9 mouse cellular contexts compared by ENCODE assay signal in the genomic region with DNA sequence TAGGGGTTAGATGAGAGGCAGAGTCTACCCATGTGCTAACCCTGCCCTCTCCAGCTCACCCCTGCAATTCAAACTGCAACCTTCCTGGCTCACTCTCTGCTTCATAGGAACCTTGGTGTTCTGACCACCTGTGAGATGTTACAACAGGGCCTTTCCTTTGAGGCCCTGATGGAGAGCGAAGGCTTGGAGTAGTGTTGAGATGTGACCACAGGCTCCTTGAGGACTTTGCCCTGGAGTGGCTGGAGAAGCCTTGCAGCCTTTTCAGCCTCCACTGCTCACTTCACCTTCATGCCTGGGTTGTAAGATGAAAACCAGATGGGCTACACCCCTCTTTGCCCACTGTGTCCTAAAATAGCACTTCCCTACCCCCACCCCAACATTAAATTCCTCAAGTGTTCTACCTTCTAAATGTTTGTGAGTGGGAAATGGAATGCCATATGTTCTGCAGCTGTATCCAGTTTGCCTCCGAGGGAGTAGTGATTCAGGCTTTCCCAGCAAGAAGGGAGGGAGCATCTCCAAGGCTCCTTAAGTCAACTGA. TPM values are rescaled to one million over a fixed set of nuclear protein-coding genes. Genes with fewer than 3 reads are reported as not detected.
A peak's percentile ranks its signal among the peaks of the same experiment; 100 is the strongest.
DNase-seq lines count a peak whose midpoint lies in the region; ATAC-seq and TF ChIP-seq lines count a peak whose summit lies in the region.
"Had no signal": no experiment of that assay in that cellular context is flagged by ENCODE, and none has a peak within 500 bp of the region (broad histone marks: within the 10 kb centered on the region; RNA-seq: fewer than 3 reads in every experiment).

No protein-coding gene starts in this region.

- TF ChIP-seq CTCF in layer of hippocampus, adult 2 months (conservative IDR thresholded peaks at IDR 0.05): no peak

- no peak for ATAC-seq in heart, embryonic 11.5 days (replicated peaks; ENCODE audit: insufficient number of reproducible peaks, low FRiP score, low TSS enrichment)
- ATAC-seq in neural tube, embryonic 15.5 days (ENCODE audit: low FRiP score): no peak
- ATAC-seq in stomach, embryonic 16.5 days (ENCODE audit: insufficient read depth, low FRiP score): no peak

- H3K4me3 ChIP-seq in heart, embryonic 11.5 days (ENCODE audit: low read depth, low read length): no peak overlapping the region
- H3K4me3 ChIP-seq in neural tube, embryonic 15.5 days (replicated peaks): no peak overlapping the region
- no peak overlapping the region for H3K4me3 ChIP-seq in stomach, embryonic 16.5 days (replicated peaks; ENCODE audit: low read length)
- no peak overlapping the region for H3K4me3 ChIP-seq in layer of hippocampus, adult 2 months

- no peaks in the 10 kb centered on the region for H3K27me3 ChIP-seq in heart, embryonic 11.5 days (ENCODE audit: control insufficient read depth, insufficient read depth, low read length)
- no peaks in the 10 kb centered on the region for H3K27me3 ChIP-seq in neural tube, embryonic 15.5 days (replicated peaks)
- H3K27me3 ChIP-seq in stomach, embryonic 16.5 days (ENCODE audit: control insufficient read depth, insufficient read depth, low read length): no peaks in the 10 kb centered on the region

- H3K27ac ChIP-seq in heart, embryonic 11.5 days (ENCODE audit: low read depth, low read length): peak overlapping the region; percentile 2; the same call in 1 of the 2 replicates
- no peak overlapping the region for H3K27ac ChIP-seq in neural tube, embryonic 15.5 days (replicated peaks)
- peak overlapping the region; percentile 75 for H3K27ac ChIP-seq in stomach, embryonic 16.5 days (ENCODE audit: low read length)
- H3K27ac ChIP-seq in layer of hippocampus, adult 2 months: no peak overlapping the region

- H3K36me3 ChIP-seq in heart, embryonic 11.5 days (ENCODE audit: control insufficient read depth, insufficient read depth, low read length): no peaks in the 10 kb centered on the region
- no peaks in the 10 kb centered on the region for H3K36me3 ChIP-seq in neural tube, embryonic 15.5 days
- H3K36me3 ChIP-seq in stomach, embryonic 16.5 days (ENCODE audit: control insufficient read depth, insufficient read depth, low read length): no peaks in the 10 kb centered on the region

- H3K4me2 ChIP-seq in heart, embryonic 11.5 days: no peak overlapping the region
- H3K4me2 ChIP-seq in neural tube, embryonic 15.5 days: no peak overlapping the region
- no peak overlapping the region for H3K4me2 ChIP-seq in stomach, embryonic 16.5 days (ENCODE audit: low read depth, low read length)

- no peaks in the 10 kb centered on the region for H3K9me3 ChIP-seq in heart, embryonic 11.5 days (replicated peaks; ENCODE audit: control insufficient read depth, low read length)
- H3K9me3 ChIP-seq in neural tube, embryonic 15.5 days (replicated peaks): no peaks in the 10 kb centered on the region
- H3K9me3 ChIP-seq in stomach, embryonic 16.5 days (replicated peaks; ENCODE audit: control insufficient read depth, low read length): no peaks in the 10 kb centered on the region

- 43% methylated on average over 2 of the region's 2 CpGs for WGBS in heart, embryonic 11.5 days (ENCODE audit: insufficient replicate concordance)
- 73% methylated on average over 2 of the region's 2 CpGs for WGBS in neural tube, embryonic 15.5 days
- WGBS in stomach, embryonic 16.5 days: 46% methylated on average over 2 of the region's 2 CpGs

- peaks cover 44% of the 10 kb centered on the region for H3K4me1 ChIP-seq in heart, embryonic 11.5 days (ENCODE audit: control insufficient read depth, insufficient read depth, low read length)
- H3K4me1 ChIP-seq in neural tube, embryonic 15.5 days: peaks cover 40% of the 10 kb centered on the region
- peaks cover 41% of the 10 kb centered on the region for H3K4me1 ChIP-seq in stomach, embryonic 16.5 days (ENCODE audit: control insufficient read depth, insufficient read depth, low read length)

- H3K9ac ChIP-seq in heart, embryonic 11.5 days (ENCODE audit: low read depth, low read length): no peak overlapping the region
- no peak overlapping the region for H3K9ac ChIP-seq in neural tube, embryonic 15.5 days (replicated peaks)
- H3K9ac ChIP-seq in stomach, embryonic 16.5 days (ENCODE audit: low read length): no peak overlapping the region

- no peak for DNase-seq in heart, postnatal 25 days (ENCODE audit: low spot score)
- peak; percentile 49 for DNase-seq in neural tube, embryonic 10.5 days (ENCODE audit: extremely low spot score, low spot score)
- peak; percentile 16 for DNase-seq in induced T-regulatory cell, adult 2 months (ENCODE audit: low read depth)
- no peak for DNase-seq in urinary bladder, postnatal 36 days (ENCODE audit: low spot score in 2 of 2)
- no peak for DNase-seq in layer of hippocampus, adult 2 months (ENCODE audit: low spot score in 2 of 2)
- DNase-seq: lung, postnatal 14 days had no signal

- intact Hi-C loops in heart, postnatal 25 days (cut with DNase I): no loop called here

RNA-seq across cellular contexts. Expression of gene Cyth3, which starts 34.5 kb away (rescaled TPM):
- polyA plus RNA-seq in heart, embryonic 11.5 days (2014; fragmentation: Nextera tagmentation; extraction: Ambion mirVana): 29.1 and 32.8 TPM in 2 replicates
- total RNA-seq in heart, postnatal 25 days (2021): 10 to 100 TPM; 43.8 to 44.9 TPM
- 42.2 and 43.2 TPM in 2 replicates for polyA plus RNA-seq in neural tube, embryonic 15.5 days (2015; fragmentation: Nextera tagmentation; extraction: Ambion mirVana)
- 61.8 and 74.0 TPM in 2 replicates for polyA plus RNA-seq in stomach, embryonic 16.5 days (2015; fragmentation: Nextera tagmentation; extraction: Ambion mirVana)
- 10 to 100 TPM; 43.7 to 46.1 TPM for total RNA-seq in layer of hippocampus, adult 2 months (2021)

Comparison
In these comparisons a context has a peak if more than half of its experiments do, and no peak if none do; other contexts are left out.
1. H3K27ac ChIP-seq: peak in heart, embryonic 11.5 days (single experiment) and stomach, embryonic 16.5 days (single experiment); none in neural tube, embryonic 15.5 days (single experiment) and layer of hippocampus, adult 2 months (single experiment).
2. DNase-seq: peak in neural tube, embryonic 10.5 days (single experiment) and induced T-regulatory cell, adult 2 months (single experiment); none in heart, postnatal 25 days (single experiment), urinary bladder, postnatal 36 days (0 of 2) and layer of hippocampus, adult 2 months (0 of 2).